Mouse (Mus musculus) midbrain, embryonic 15.5 days (tissue): Measurements from ENCODE around the gene Nt5dc1. TPM values are rescaled to one million over a fixed set of nuclear protein-coding genes. Genes with fewer than 3 reads are reported as not detected.
"Not testable (repeated sequence)": the region's sequence is repeated elsewhere in the genome, so short reads cannot be mapped to it uniquely, and the experiment has no call there.

Experiments
- ATAC-seq: fragments of 200-750 bp; cut with Nextera tagmentation; replicated peaks from 2 replicates; pipeline ENCODE4 v1.8.0; 2017; ENCODE audit warnings: moderate TSS enrichment
- H3K27ac ChIP-seq: fragments of 300-500 bp; sonication (generic); 2 replicates; pipeline ENCODE4 v1.5.1; 2015; ENCODE audit warnings: mild to moderate bottlenecking, inconsistent platforms
- H3K27me3 ChIP-seq: fragments of 300-500 bp; sonication (generic); replicated peaks from 2 replicates; pipeline ENCODE4 v1.6.1; 2015; ENCODE audit warnings: inconsistent platforms
- H3K36me3 ChIP-seq: fragments of 300-500 bp; sonication (generic); replicated peaks from 2 replicates; pipeline ENCODE4 v1.6.1; 2015; ENCODE audit warnings: inconsistent platforms
- H3K4me1 ChIP-seq: fragments of 300-500 bp; sonication (generic); 2 replicates; pipeline ENCODE4 v1.6.1; 2015; ENCODE audit warnings: inconsistent platforms
- H3K4me2 ChIP-seq: fragments of 300-500 bp; sonication (generic); 2 replicates; pipeline ENCODE4 v1.6.1; 2015; ENCODE audit warnings: inconsistent platforms, mild to moderate bottlenecking, moderate library complexity
- H3K4me3 ChIP-seq: fragments of 300-500 bp; sonication (generic); 2 replicates; pipeline ENCODE4 v1.5.1; 2015; ENCODE audit warnings: mild to moderate bottlenecking, inconsistent platforms
- H3K9ac ChIP-seq: fragments of 300-500 bp; sonication (generic); 2 replicates; pipeline ENCODE4 v1.6.1; 2015; ENCODE audit warnings: mild to moderate bottlenecking, inconsistent platforms
- H3K9me3 ChIP-seq: fragments of 300-500 bp; sonication (generic); 2 replicates; pipeline ENCODE4 v1.6.1; 2016; ENCODE audit warnings: inconsistent platforms
- WGBS: fragments of 180-500 bp; shearing (Covaris S2); methylation state at CpG from one replicate; pipeline ENCODE4 v1.1.7; 2015; ENCODE audit warnings: mixed read lengths; 5-methylcytosine and 5-hydroxymethylcytosine counted together
- polyA plus RNA-seq: library from polyadenylated mRNA; unstranded; fragments of >200 nt; fragmentation: Nextera tagmentation; extraction: Ambion mirVana; gene quantifications from 2 replicates; pipeline ENCODE4 v1.2.1, GENCODE M21; 2015

Gene Nt5dc1
- polyA plus RNA-seq, 1 experiment from 2014 or later, result 1.7 TPM

GRCm38 (mm10) chr10:34267312-34268070, 150.9 kb downstream of the Nt5dc1 start:
- Histone ChIP-seq H3K9ac (no peak overlapping the region), H3K4me2 (no peak overlapping the region), H3K36me3 (no peaks in the 10 kb centered on the region), H3K4me1 (no peaks in the 10 kb centered on the region), H3K4me3 (no peak overlapping the region), H3K27me3 (no peaks in the 10 kb centered on the region), H3K27ac (no peak overlapping the region), H3K9me3 (no peaks in the 10 kb centered on the region)
- 76% methylated on average over 5 of the region's 5 CpGs for WGBS
- no peak for ATAC-seq

- 89% methylated on average over 4 of the region's 4 CpGs for WGBS
- Histone ChIP-seq H3K27me3 (no peaks in the 10 kb centered on the region), H3K9ac (no peak overlapping the region), H3K4me2 (no peak overlapping the region), H3K4me3 (no peak overlapping the region), H3K9me3 (no peaks in the 10 kb centered on the region), H3K4me1 (no peaks in the 10 kb centered on the region), H3K36me3 (no peaks in the 10 kb centered on the region), H3K27ac (no peak overlapping the region)
- ATAC-seq, result no peak
These were observed 153.2 kb downstream of the Nt5dc1 start for GRCm38 (mm10) chr10:34265106-34265505.

- H3K27ac ChIP-seq, H3K27me3 ChIP-seq, H3K36me3 ChIP-seq, H3K9ac ChIP-seq, H3K9me3 ChIP-seq, H3K4me2 ChIP-seq, H3K4me1 ChIP-seq, ATAC-seq, H3K4me3 ChIP-seq: not testable (repeated sequence)
- 91% methylated on average over 9 of the region's 9 CpGs for WGBS
These were observed 165.5 kb downstream of the Nt5dc1 start for GRCm38 (mm10) chr10:34252833-34253232.

GRCm38 (mm10) chr10:34249594-34249993, 168.8 kb downstream of the Nt5dc1 start:
- H3K27me3 ChIP-seq, result no peaks in the 10 kb centered on the region
- no peaks in the 10 kb centered on the region for H3K36me3 ChIP-seq
- H3K9ac ChIP-seq, result no peak overlapping the region
- no peak overlapping the region for H3K4me2 ChIP-seq
- no peaks in the 10 kb centered on the region for H3K4me1 ChIP-seq
- no peak overlapping the region for H3K27ac ChIP-seq
- no peaks in the 10 kb centered on the region for H3K9me3 ChIP-seq
- no peak for ATAC-seq
- H3K4me3 ChIP-seq, result no peak overlapping the region
- 63% methylated on average over 2 of the region's 2 CpGs for WGBS

GRCm38 (mm10) chr10:34247757-34248156, 170.6 kb downstream of the Nt5dc1 start:
- WGBS, result 47% methylated on average over 3 of the region's 3 CpGs
- ATAC-seq, result no peak

GRCm38 (mm10) chr10:34246106-34246505, 172.2 kb downstream of the Nt5dc1 start:
- H3K4me1 ChIP-seq, result no peaks in the 10 kb centered on the region
- no peak overlapping the region for H3K27ac ChIP-seq
- H3K9ac ChIP-seq, result no peak overlapping the region
- ATAC-seq, result no peak
- no peak overlapping the region for H3K4me3 ChIP-seq
- no peak overlapping the region for H3K4me2 ChIP-seq
- H3K9me3 ChIP-seq, result no peaks in the 10 kb centered on the region
- no peaks in the 10 kb centered on the region for H3K36me3 ChIP-seq
- 81% methylated on average over 2 of the region's 2 CpGs for WGBS
- H3K27me3 ChIP-seq, result no peaks in the 10 kb centered on the region

More at GRCm38 (mm10) chr10:34247757-34248156, 170.6 kb downstream of the Nt5dc1 start:
- no peak overlapping the region for H3K9ac ChIP-seq
- no peaks in the 10 kb centered on the region for H3K36me3 ChIP-seq
- no peaks in the 10 kb centered on the region for H3K27me3 ChIP-seq
- H3K4me3 ChIP-seq, result no peak overlapping the region
- H3K4me1 ChIP-seq, result no peaks in the 10 kb centered on the region
- H3K4me2 ChIP-seq, result no peak overlapping the region
- no peak overlapping the region for H3K27ac ChIP-seq
- no peaks in the 10 kb centered on the region for H3K9me3 ChIP-seq

GRCm38 (mm10) chr10:34244745-34245144, 173.6 kb downstream of the Nt5dc1 start:
- H3K4me1 ChIP-seq, result no peaks in the 10 kb centered on the region
- H3K9me3 ChIP-seq, result no peaks in the 10 kb centered on the region
- H3K4me3 ChIP-seq, result no peak overlapping the region
- no peak for ATAC-seq
- no peaks in the 10 kb centered on the region for H3K36me3 ChIP-seq
- H3K9ac ChIP-seq, result no peak overlapping the region
- 80% methylated on average over 5 of the region's 5 CpGs for WGBS
- H3K27me3 ChIP-seq, result no peaks in the 10 kb centered on the region
- no peak overlapping the region for H3K4me2 ChIP-seq
- no peak overlapping the region for H3K27ac ChIP-seq

GRCm38 (mm10) chr10:34238536-34238935, 179.8 kb downstream of the Nt5dc1 start:
- Histone ChIP-seq H3K36me3 (no peaks in the 10 kb centered on the region), H3K27me3 (no peaks in the 10 kb centered on the region)
- 81% methylated on average over 4 of the region's 4 CpGs for WGBS

More at GRCm38 (mm10) chr10:34238536-34238935, 179.8 kb downstream of the Nt5dc1 start:
- no peak for ATAC-seq
- Histone ChIP-seq H3K9ac (no peak overlapping the region), H3K9me3 (no peaks in the 10 kb centered on the region), H3K4me3 (no peak overlapping the region), H3K27ac (no peak overlapping the region), H3K4me2 (no peak overlapping the region), H3K4me1 (no peaks in the 10 kb centered on the region; the same call in 1 of the 2 replicates)

Other genes starting within 250 kb of the Nt5dc1 start
- 7.5 and 7.6 TPM in 2 replicates for gene Dse, start 210.8 kb downstream of the Nt5dc1 start, polyA plus RNA-seq
- gene Tspyl1, start 136.4 kb downstream of the Nt5dc1 start, polyA plus RNA-seq, result 127 and 138 TPM in 2 replicates
- gene Tspyl4, start 121.1 kb downstream of the Nt5dc1 start, polyA plus RNA-seq, result 307 and 342 TPM in 2 replicates
- 0.20 and 0.23 TPM in 2 replicates for gene Col10a1, start 28.6 kb downstream of the Nt5dc1 start, polyA plus RNA-seq
- gene Frk, start 64.8 kb upstream of the Nt5dc1 start, polyA plus RNA-seq, result 0.49 and 0.57 TPM in 2 replicates